Mouse (Mus musculus) cerebellum, adult 2 months (tissue): ENCODE results near the gene Aph1c.

ENCODE experiments used
- CTCF ChIP-seq: fragments of 200-500 bp; IDR thresholded peaks from 2 replicates; pipeline ENCODE4 v1.5.1; 2011; ENCODE audit warnings: low read depth, mild to moderate bottlenecking, control low read depth, low read length, moderate library complexity, borderline replicate concordance; ENCODE audit not compliant: insufficient read depth
- POLR2A ChIP-seq: fragments of 200-500 bp; IDR thresholded peaks from 2 replicates; pipeline ENCODE4 v1.6.1; 2011; ENCODE audit warnings: low read length, control low read depth, borderline replicate concordance; ENCODE audit not compliant: insufficient read depth

- TF ChIP-seq CTCF (peak; percentile 28; the same call in 1 of the 2 replicates), POLR2A (no peak)
These were observed 46.7 kb downstream of the Aph1c start for GRCm38 (mm10) chr9:66787821-66788220.
